Comparison of ENCODE assay signal across 8 mouse cellular contexts in the genomic region with DNA sequence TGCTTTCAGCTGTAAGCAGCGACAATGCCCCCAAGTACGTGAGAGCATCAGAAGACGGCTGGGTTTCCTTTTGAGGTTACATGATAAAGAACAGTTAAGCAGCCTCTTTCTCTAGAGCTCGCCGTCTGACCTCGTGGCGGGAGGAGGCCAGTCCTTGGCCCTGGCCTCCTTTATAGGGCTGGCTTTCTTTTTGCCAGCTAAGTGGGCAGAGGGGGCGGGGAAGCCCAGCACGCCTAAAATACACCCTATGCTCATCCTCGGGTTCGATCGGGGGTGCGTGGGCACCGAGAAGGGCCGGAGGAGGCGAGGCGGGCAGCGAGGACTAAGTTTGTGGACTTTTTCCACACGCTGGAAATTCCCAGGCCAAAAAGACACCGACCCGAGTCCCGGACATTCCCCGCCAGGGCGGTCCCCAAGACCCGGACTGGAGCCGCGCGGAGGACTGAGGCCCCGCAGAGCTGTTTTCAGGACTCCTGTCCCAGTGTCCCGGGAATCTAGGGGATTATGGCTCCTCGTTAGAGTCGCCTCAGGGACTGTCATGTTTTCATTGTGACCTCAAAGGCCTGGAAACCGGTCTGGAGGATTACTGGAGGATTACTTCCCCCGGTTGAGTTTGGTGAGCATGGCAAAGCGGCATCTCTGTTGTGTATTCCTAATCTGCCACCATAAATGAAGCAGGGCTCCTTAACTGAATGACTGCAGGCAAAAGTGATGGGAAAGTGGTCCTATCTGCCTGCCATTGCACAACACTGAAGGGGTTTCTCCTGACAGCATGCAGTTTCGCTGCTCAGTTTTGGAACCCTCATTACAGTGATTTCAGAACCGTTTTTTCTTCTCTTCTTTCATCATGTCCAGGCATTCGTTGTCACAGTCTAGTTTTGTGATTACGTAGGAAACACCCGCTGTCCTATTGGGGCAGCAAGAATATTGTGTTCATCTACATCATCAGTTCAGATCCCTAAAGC. TPM values are rescaled to one million over a fixed set of nuclear protein-coding genes. Genes with fewer than 3 reads are reported as not detected.
A peak's percentile ranks its signal among the peaks of the same experiment; 100 is the strongest.
DNase-seq lines count a peak whose midpoint lies in the region; ATAC-seq lines count a peak whose summit lies in the region.

A gene (minus strand): TSS at position 390 of the 965 bp plus-strand sequence.

- H3K36me3 ChIP-seq in intestine, embryonic 16.5 days (ENCODE audit: control insufficient read depth, insufficient read depth, low read length), result peaks cover under 1% of the 10 kb centered on the region; the same call in 1 of the 2 replicates
- H3K36me3 ChIP-seq in limb, embryonic 12.5 days, result peaks cover 11% of the 10 kb centered on the region; the same call in 1 of the 2 replicates
- peaks cover 4% of the 10 kb centered on the region for H3K36me3 ChIP-seq in midbrain, embryonic 14.5 days (ENCODE audit: control insufficient read depth, insufficient read depth, low read length)

- peak within 1 kb of the TSS; percentile 83 for H3K27ac ChIP-seq in intestine, embryonic 16.5 days (ENCODE audit: low read length)
- H3K27ac ChIP-seq in limb, embryonic 12.5 days, result peak within 1 kb of the TSS; percentile 79
- H3K27ac ChIP-seq in midbrain, embryonic 14.5 days (replicated peaks; ENCODE audit: low read depth, low read length), result peak within 1 kb of the TSS; percentile 55

- peak; percentile 76 for DNase-seq in layer of hippocampus, adult 11-12 months (ENCODE audit: low spot score)
- no peak for DNase-seq in layer of hippocampus, adult 9-10 months (ENCODE audit: low spot score)
- DNase-seq in embryo, embryonic 11.5 days (ENCODE audit: low read depth, low spot score), result peak; percentile 67
- peak; percentile 69 to 88 for DNase-seq in gastrocnemius, postnatal 4 days (ENCODE audit: low spot score in 2 of 2)
- peak; percentile 88 for DNase-seq in midbrain, embryonic 14.5 days
- peak; percentile 40 for DNase-seq in spleen, adult 12 weeks (ENCODE audit: low spot score)

- WGBS in intestine, embryonic 16.5 days, result under 1% methylated on average over 40 of the region's 40 CpGs
- WGBS in limb, embryonic 12.5 days, result under 1% methylated on average over 40 of the region's 40 CpGs
- under 1% methylated on average over 40 of the region's 40 CpGs for WGBS in midbrain, embryonic 14.5 days

- H3K9me3 ChIP-seq in intestine, embryonic 16.5 days (ENCODE audit: control insufficient read depth, low read length), result no peaks in the 10 kb centered on the region
- no peaks in the 10 kb centered on the region for H3K9me3 ChIP-seq in limb, embryonic 12.5 days
- no peaks in the 10 kb centered on the region for H3K9me3 ChIP-seq in midbrain, embryonic 14.5 days (ENCODE audit: control insufficient read depth, low read length)

- peak; percentile 97 for ATAC-seq in intestine, embryonic 16.5 days
- peak; percentile 91 for ATAC-seq in limb, embryonic 12.5 days (ENCODE audit: insufficient number of reproducible peaks, insufficient read depth, low FRiP score, low TSS enrichment, low read depth)
- ATAC-seq in midbrain, embryonic 14.5 days (ENCODE audit: low FRiP score, low TSS enrichment), result peak; percentile 94

- peak within 1 kb of the TSS; percentile 86 for H3K4me2 ChIP-seq in intestine, embryonic 16.5 days (ENCODE audit: low read depth, low read length)
- H3K4me2 ChIP-seq in limb, embryonic 12.5 days, result peak within 1 kb of the TSS; percentile 64
- peak within 1 kb of the TSS; percentile 60 for H3K4me2 ChIP-seq in midbrain, embryonic 14.5 days (ENCODE audit: low read length)

- H3K9ac ChIP-seq in intestine, embryonic 16.5 days (ENCODE audit: low read depth, low read length), result peak within 1 kb of the TSS; percentile 92
- peak within 1 kb of the TSS; percentile 76 for H3K9ac ChIP-seq in limb, embryonic 12.5 days (replicated peaks)
- peak within 1 kb of the TSS; percentile 61 for H3K9ac ChIP-seq in midbrain, embryonic 14.5 days (replicated peaks; ENCODE audit: low read length)

- peak within 1 kb of the TSS; percentile 70 for H3K4me3 ChIP-seq in intestine, embryonic 16.5 days (ENCODE audit: low read length)
- peak within 1 kb of the TSS; percentile 62 for H3K4me3 ChIP-seq in limb, embryonic 12.5 days (replicated peaks)
- H3K4me3 ChIP-seq in midbrain, embryonic 14.5 days (replicated peaks; ENCODE audit: low read depth, low read length), result peak within 1 kb of the TSS; percentile 47

- no peaks in the 10 kb centered on the region for H3K27me3 ChIP-seq in intestine, embryonic 16.5 days (replicated peaks; ENCODE audit: control insufficient read depth, insufficient read depth, low read length)
- H3K27me3 ChIP-seq in limb, embryonic 12.5 days, result no peaks in the 10 kb centered on the region
- H3K27me3 ChIP-seq in midbrain, embryonic 14.5 days (ENCODE audit: control insufficient read depth, insufficient read depth, low read length), result no peaks in the 10 kb centered on the region

- peaks cover 8% of the 10 kb centered on the region; the same call in 1 of the 2 replicates for H3K4me1 ChIP-seq in intestine, embryonic 16.5 days (ENCODE audit: control insufficient read depth, insufficient read depth, low read length)
- H3K4me1 ChIP-seq in limb, embryonic 12.5 days (replicated peaks), result no peaks in the 10 kb centered on the region
- no peaks in the 10 kb centered on the region for H3K4me1 ChIP-seq in midbrain, embryonic 14.5 days (ENCODE audit: control insufficient read depth, insufficient read depth, low read length)

RNA-seq across cellular contexts. Expression of the gene that starts here (rescaled TPM):
- 1 to 10 TPM; 2.7 to 3.0 TPM for total RNA-seq in gastrocnemius, postnatal 4 days (2021)
- polyA plus RNA-seq in intestine, embryonic 16.5 days (2015; fragmentation: Nextera tagmentation; extraction: Ambion mirVana), result 8.8 and 10.2 TPM in 2 replicates
- polyA plus RNA-seq in limb, embryonic 12.5 days (2016; fragmentation: Nextera tagmentation; extraction: Ambion mirVana), result 3.5 TPM in 2 replicates
- polyA plus RNA-seq in midbrain, embryonic 14.5 days (2014; fragmentation: Nextera tagmentation; extraction: Ambion mirVana), result 1.2 and 1.3 TPM in 2 replicates
